Mouse (Mus musculus) ovary, postnatal 14 days (tissue): ENCODE measurements at regions not wholly inside any gene's neighbourhood (a gene's known extent, or its start where the extent isn't known, plus 50 kb on each side); places are given as distances from the start of the nearest gene placed in this dataset.

ENCODE experiments used
- DNase-seq: peaks from one replicate; pipeline ENCODE4 v3.0.0; 2022; ENCODE audit warnings: low spot score

GRCm38 (mm10) chr7:135767493-135767892 lies 51.3 kb upstream of the Mki67 start:
- no peak for DNase-seq

GRCm38 (mm10) chr7:135768064-135768463 lies 51.9 kb upstream of the Mki67 start:
- no peak for DNase-seq

- peak; percentile 88 for DNase-seq
Measured at GRCm38 (mm10) chr7:135768592-135768991, 52.4 kb upstream of the Mki67 start.

- DNase-seq = no peak
Measured at GRCm38 (mm10) chr7:135769082-135769673, 53.0 kb upstream of the Mki67 start.

- DNase-seq = no peak
Measured at GRCm38 (mm10) chr7:135770051-135770450, 53.9 kb upstream of the Mki67 start.

- no peak for DNase-seq
Measured at GRCm38 (mm10) chr7:135775832-135776433, 59.8 kb upstream of the Mki67 start.

- DNase-seq = no peak
Measured at GRCm38 (mm10) chr7:135790167-135790566, 74.0 kb upstream of the Mki67 start.

- peak; percentile 57 for DNase-seq
Measured at GRCm38 (mm10) chr7:135790978-135791377, 74.8 kb upstream of the Mki67 start.

GRCm38 (mm10) chr7:135791953-135792690 lies 76.0 kb upstream of the Mki67 start:
- no peak for DNase-seq

- DNase-seq = peak; percentile 19
Measured at GRCm38 (mm10) chr7:135792918-135793317, 76.8 kb upstream of the Mki67 start.

GRCm38 (mm10) chr7:135794238-135794637 lies 78.1 kb upstream of the Mki67 start:
- DNase-seq = no peak

GRCm38 (mm10) chr7:135794679-135795078 lies 78.5 kb upstream of the Mki67 start:
- DNase-seq = no peak

GRCm38 (mm10) chr7:135798441-135798840 lies 82.3 kb upstream of the Mki67 start:
- no peak for DNase-seq

- no peak for DNase-seq
Measured at GRCm38 (mm10) chr7:135802598-135803121, 86.5 kb upstream of the Mki67 start.

GRCm38 (mm10) chr7:135804730-135805129 lies 88.6 kb upstream of the Mki67 start:
- no peak for DNase-seq

- no peak for DNase-seq
Measured at GRCm38 (mm10) chr7:135806139-135806538, 90.0 kb upstream of the Mki67 start.

GRCm38 (mm10) chr7:135806673-135807072 lies 90.5 kb upstream of the Mki67 start:
- DNase-seq = no peak

GRCm38 (mm10) chr7:135809167-135809566 lies 93.0 kb upstream of the Mki67 start:
- no peak for DNase-seq

GRCm38 (mm10) chr7:135809751-135810379 lies 93.7 kb upstream of the Mki67 start:
- no peak for DNase-seq

GRCm38 (mm10) chr7:135810971-135811370 lies 94.8 kb upstream of the Mki67 start:
- DNase-seq = peak; percentile 13

GRCm38 (mm10) chr7:135813616-135814015 lies 97.5 kb upstream of the Mki67 start:
- no peak for DNase-seq

GRCm38 (mm10) chr7:135816191-135816590 lies 100.0 kb upstream of the Mki67 start:
- DNase-seq = no peak

- DNase-seq = no peak
Measured at GRCm38 (mm10) chr7:135817868-135818267, 101.7 kb upstream of the Mki67 start.
